Mouse (Mus musculus): ENCODE results near the gene Zfp128. TPM values are rescaled to one million over a fixed set of nuclear protein-coding genes. Genes with fewer than 3 reads are reported as not detected.
"Not testable (repeated sequence)": the region's sequence is repeated elsewhere in the genome, so short reads cannot be mapped to it uniquely, and the experiment has no call there.

Gene Zfp128
- polyA plus RNA-seq (2021): 6.0 TPM

DNA sequence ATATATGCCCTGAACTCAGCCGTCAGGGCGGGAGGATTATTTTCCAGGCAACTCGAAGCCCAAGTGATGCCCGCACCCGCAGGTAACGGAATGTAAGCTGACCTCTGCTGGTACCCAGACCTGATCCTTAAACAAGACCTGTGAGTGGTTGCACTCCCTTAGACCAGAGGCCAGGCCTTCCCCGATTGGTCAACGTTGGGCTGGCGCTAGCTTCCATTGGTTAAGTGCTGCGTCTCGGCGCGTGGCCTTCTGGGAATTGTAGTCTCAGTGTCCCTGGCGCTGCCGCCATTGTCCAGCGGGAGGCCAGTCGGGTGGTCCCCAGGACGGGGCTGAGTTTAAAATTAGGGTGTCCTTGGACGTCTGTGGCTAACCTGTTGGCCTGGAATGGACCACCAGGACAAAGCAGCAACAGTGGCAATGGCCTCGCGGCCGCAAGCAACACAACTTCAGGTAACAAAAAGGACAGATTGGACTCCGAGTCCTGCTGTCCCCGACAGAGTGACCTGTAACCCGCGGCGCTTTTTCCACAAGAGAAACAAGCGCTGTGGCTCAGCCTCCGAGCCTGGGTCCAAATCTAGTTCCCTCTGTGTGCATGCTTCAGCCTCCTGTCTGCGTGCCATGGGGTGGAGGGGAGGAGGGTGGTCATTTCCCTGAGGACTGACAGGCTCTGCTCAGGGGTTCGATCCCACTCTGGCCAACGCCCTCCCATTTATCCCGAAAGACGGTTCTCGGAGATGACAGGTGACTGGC lies at the start of gene Zfp128:
TSS of gene Zfp128 (plus strand) at position 267 of the 750 bp plus-strand sequence.
- POLR2A ChIA-PET: interaction anchor here (0.9 to 1.2 kb wide), 3 partner anchors 10 to 77 kb away, joined by 3 to 5 read pairs (median 3); no protein-coding TSS in a partner anchor
- DNase-seq (ENCODE audit: low read depth, low spot score) (peak; percentile 73), ATAC-seq (peak; percentile 100)
- H3K27me3 ChIP-seq: no peaks in the 10 kb centered on the region
- in situ Hi-C loops (cut with MboI; ENCODE audit: low pct_unique_long_range_greater_than_20kb): no loop called here
- no peak for TF ChIP-seq CTCF (IDR thresholded peaks at IDR 0.05)
- CTCF ChIA-PET: no interaction called here

DNA sequence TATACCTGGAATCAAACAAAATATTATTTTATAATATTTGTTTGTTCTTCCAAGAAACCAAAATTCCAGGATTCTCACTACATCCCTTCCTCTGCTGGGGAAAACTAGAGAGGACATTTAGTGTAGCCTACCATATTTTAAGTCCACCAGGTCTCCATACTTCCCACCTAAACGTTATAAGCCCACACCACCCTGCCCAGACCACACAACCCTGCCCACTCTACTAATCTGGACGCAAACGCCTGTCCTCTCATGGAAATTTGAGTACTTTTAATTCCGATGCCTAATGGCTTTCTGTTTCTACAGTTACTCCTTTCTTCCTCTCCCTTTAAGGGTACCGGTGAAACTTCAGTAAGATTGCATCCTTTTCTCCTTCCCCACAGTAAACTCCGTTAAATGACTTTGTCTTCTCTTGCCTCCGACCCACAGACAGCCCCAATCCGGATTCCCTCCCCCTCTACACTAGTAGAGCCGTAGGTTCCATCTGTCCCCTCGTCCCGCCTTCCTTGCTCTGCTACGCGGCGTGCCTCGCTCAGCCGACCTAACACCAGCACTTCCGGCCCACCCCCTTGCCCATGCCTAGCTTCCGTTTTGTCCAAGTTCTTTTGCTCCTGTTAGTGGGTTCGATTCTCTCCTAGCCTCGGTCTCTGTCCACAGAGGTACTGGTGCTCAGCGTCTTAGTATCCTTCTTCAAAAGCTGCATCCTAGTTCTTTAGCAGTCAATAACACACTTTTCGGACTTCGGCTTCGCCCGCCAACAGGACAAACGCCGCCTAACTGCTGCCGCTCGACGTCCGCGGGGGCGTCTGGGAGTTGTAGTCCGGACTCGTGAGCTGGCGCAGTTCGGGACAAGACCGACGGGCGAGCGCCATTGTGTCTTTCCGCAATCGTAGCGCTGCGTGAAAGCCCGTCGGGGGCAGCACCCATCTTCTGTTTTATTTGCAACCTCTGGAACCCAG lies 46.5 kb upstream of the Zfp128 start, which contains the start of gene Zfp110:
TSS of gene Zfp110 (plus strand) at position 600 of the 959 bp plus-strand sequence.
- ATAC-seq: peak; percentile 92
- H3K27me3 ChIP-seq: peaks cover 4% of the 10 kb centered on the region
- DNase-seq (ENCODE audit: low read depth, low spot score): peak; percentile 28
- in situ Hi-C loops (cut with MboI; ENCODE audit: low pct_unique_long_range_greater_than_20kb): loop anchor here (25.0 kb wide), 1 partner anchor 347 kb away; the partner anchor contains the start of gene Zfp606
- ChIA-PET POLR2A (no interaction called here), CTCF (interaction anchor here (0.5 kb wide), 1 partner anchor 590 kb away, joined by 3 read pairs; no protein-coding TSS in a partner anchor)
- no peak for TF ChIP-seq CTCF (IDR thresholded peaks at IDR 0.05)

DNA sequence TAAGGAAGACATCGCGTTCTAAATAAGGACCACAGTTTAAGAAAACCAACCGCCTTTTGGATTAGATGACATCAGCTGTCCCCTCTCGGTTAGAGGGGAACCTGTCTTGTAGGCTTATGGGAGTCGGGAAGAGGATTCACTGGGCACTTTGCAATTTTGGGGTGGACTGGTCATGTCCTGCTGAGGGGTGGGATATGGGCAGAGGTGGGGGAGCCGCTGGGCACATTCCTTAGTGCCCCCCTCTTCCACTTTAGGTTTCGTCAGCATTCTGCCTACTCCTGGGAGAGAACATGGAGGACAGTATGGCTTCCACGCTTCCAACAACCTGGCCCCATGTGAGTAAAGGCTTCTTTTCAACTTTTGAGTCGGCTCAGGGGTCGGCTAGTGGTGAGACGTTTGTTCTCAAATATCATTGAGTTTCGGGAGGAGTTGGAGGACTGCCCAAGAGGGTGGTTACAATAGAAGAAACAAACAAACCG lies 45.7 kb upstream of the Zfp128 start:
- ChIA-PET POLR2A (no interaction called here), CTCF (no interaction called here)
- TF ChIP-seq CTCF (IDR thresholded peaks at IDR 0.05): no peak
- no peak for DNase-seq (ENCODE audit: low read depth, low spot score)
- ATAC-seq: no peak
- in situ Hi-C loops (cut with MboI; ENCODE audit: low pct_unique_long_range_greater_than_20kb): loop anchor here (25.0 kb wide), 1 partner anchor 348 kb away; the partner anchor contains the start of gene Zfp606
- H3K27me3 ChIP-seq: peaks cover 4% of the 10 kb centered on the region

DNA sequence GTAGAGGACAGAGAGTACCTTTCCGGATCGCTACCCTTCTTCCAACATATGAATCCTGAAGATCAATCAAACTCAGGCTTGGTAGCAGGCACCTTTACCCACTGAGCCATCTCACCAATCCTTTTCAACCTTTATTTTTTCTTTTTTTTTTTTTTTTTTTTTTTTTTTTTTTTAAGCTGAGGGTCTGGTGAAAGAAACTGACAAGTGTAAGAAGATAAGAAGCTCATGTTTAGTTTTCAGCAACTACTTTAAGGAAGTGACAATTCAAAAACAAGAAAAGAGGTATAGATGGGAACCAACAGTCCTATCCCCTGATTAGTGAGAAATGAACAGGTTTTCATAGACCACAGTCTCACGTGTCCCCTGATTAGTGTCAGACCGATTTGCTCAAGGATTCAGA lies 45.2 kb upstream of the Zfp128 start:
- ChIA-PET POLR2A (no interaction called here), CTCF (interaction anchor here (1.2 kb wide), 1 partner anchor 13 kb away, joined by 3 read pairs; no protein-coding TSS in a partner anchor)
- DNase-seq (ENCODE audit: low read depth, low spot score) (no peak), ATAC-seq (no peak)
- TF ChIP-seq CTCF (IDR thresholded peaks at IDR 0.05): no peak
- in situ Hi-C loops (cut with MboI; ENCODE audit: low pct_unique_long_range_greater_than_20kb): loop anchor here (25.0 kb wide), 1 partner anchor 348 kb away; the partner anchor contains the start of gene Zfp606
- H3K27me3 ChIP-seq: peaks cover 4% of the 10 kb centered on the region

DNA sequence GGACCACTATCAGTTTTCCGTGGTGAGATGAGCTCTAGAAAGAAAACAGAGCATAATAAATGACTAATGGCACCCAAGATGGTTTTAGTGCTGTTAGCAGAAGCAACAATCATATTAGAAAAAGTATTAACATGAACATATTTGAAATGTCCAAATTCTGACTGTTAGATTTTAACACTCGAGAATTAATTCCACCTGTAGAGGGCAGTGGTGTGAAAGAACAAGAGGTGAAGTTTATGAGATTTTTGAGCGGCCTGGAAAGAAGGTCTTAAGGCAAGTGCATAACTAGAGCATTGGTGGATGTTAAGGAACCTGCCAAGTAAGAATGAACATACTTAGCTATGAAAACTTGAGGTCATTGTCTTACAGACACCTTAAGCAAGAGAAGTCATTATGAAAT lies 6.7 kb upstream of the Zfp128 start:
- peak; percentile 44 for TF ChIP-seq CTCF (IDR thresholded peaks at IDR 0.05)
- DNase-seq (ENCODE audit: low read depth, low spot score): no peak
- in situ Hi-C loops (cut with MboI; ENCODE audit: low pct_unique_long_range_greater_than_20kb): no loop called here

DNA sequence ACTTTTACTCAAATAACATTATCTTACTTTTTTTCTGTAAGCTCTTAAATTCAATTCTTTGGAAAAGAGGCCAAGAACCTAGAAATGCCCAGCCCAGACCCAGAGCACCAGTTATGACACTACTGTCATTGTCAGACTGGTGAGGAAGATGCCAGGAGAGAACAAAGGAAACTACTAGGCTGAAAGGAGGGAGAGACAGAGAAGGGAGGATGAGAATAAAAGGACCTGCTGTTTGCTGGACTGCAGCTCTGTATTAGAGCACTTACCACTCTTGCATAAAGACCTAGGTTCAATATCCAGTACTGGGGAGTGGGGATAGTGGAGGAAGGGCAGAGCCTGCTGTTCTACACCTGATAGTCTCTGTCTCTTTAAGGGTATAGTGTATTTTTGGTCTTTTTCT lies 941 bp upstream of the Zfp128 start:
- CTCF ChIA-PET: interaction anchor here (2.3 kb wide), 1 partner anchor 15 kb away, joined by 8 read pairs; no protein-coding TSS in a partner anchor
- TF ChIP-seq CTCF (IDR thresholded peaks at IDR 0.05): no peak
- ATAC-seq (no peak), DNase-seq (ENCODE audit: low read depth, low spot score) (no peak)
- no peaks in the 10 kb centered on the region for H3K27me3 ChIP-seq
- in situ Hi-C loops (cut with MboI; ENCODE audit: low pct_unique_long_range_greater_than_20kb): no loop called here
- POLR2A ChIA-PET: no interaction called here

More for the DNA sequence above, 6.7 kb upstream of the Zfp128 start:
- ChIA-PET POLR2A (interaction anchor here (0.6 kb wide), 1 partner anchor 233 kb away, joined by 3 read pairs; no protein-coding TSS in a partner anchor), CTCF (interaction anchor here (1.7 to 3.2 kb wide), 3 partner anchors 10 to 13 kb away, joined by 4 to 11 read pairs (median 6); no protein-coding TSS in a partner anchor)
- no peaks in the 10 kb centered on the region for H3K27me3 ChIP-seq
- no peak for ATAC-seq

DNA sequence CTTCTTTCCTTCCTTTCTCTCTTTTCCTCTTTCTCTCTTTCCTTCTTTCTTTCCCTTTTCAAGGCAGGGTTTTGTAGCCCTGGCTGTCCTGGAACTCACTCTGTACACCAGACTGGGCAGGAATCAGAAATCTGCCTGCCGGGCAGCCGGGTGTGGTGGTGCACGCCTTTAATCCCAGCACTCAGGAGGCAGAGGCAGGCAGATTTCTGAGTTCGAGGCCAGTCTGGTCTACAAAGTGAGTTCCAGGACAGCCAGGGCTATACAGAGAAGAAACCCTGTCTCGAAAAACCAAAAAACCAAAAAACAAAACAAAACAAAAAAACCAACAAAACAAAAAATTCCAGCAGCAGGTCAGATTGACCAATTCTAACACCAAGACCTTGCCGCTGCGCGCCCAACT lies 480 bp upstream of the Zfp128 start:
- in situ Hi-C loops (cut with MboI; ENCODE audit: low pct_unique_long_range_greater_than_20kb); DNase-seq (ENCODE audit: low read depth, low spot score); ATAC-seq; CTCF ChIA-PET; H3K27me3 ChIP-seq: not testable (repeated sequence)
- POLR2A ChIA-PET: interaction anchor here (0.9 to 1.1 kb wide), 2 partner anchors 16 to 78 kb away, joined by 3 read pairs; no protein-coding TSS in a partner anchor

DNA sequence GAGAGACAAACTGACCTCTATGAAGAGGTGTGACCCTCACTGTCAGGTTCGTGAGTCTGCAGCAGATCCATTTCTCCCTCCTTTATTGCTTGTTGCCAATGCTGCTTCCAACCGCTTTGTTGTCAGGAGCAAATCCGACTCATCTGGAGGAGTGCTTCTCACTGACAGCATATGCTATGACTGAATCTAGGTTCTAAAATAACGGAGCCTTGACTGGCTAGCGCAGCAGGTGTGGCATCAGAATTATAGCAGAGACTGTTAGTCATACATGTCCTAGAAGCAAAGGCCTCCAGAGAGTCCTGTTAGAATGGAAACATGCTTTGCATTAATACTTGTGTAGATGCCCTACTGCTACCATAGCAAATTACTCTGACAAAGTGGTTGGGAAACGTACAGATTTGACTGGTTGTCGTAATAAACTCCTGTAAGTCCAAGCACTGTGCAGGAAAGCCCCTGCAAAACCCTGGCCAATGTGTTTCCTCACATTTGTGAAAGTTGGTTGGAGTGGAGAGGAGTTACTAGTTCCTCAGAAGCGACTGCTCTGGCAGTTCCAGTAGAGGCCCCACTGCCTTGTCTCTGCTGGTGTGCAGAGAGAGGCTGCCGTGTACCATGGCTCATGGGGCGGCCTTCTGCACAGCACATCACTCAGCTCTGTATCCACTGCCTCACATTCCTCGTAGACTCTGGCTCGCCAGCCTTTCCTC lies 5.7 kb downstream of the Zfp128 start:
- no peak for TF ChIP-seq CTCF (IDR thresholded peaks at IDR 0.05)
- no peak for DNase-seq (ENCODE audit: low read depth, low spot score)
- H3K27me3 ChIP-seq: no peaks in the 10 kb centered on the region
- ChIA-PET POLR2A (no interaction called here), CTCF (no interaction called here)
- no peak for ATAC-seq
- in situ Hi-C loops (cut with MboI; ENCODE audit: low pct_unique_long_range_greater_than_20kb): no loop called here

DNA sequence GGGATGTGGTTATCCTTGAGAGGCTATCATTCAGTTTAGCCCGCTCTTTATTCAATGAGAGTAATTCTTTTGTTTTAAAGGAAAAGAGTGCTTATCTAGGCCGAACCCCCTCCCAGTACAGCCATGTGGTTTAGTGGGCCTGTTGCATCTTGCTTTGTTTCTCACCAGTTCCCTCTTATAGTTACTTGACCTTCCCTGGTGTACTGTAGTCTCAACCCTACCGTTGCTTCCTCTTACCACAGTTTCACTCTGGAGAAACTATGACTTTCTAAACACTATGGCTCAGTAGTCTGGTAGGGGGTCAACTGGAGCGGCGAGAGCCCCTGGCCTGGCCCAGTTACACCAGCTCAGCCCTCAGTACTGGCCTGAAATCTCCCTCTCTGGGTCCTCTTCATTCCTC lies 6.6 kb downstream of the Zfp128 start:
- H3K27me3 ChIP-seq: no peaks in the 10 kb centered on the region
- ChIA-PET CTCF (no interaction called here), POLR2A (no interaction called here)
- DNase-seq (ENCODE audit: low read depth, low spot score) (no peak), ATAC-seq (no peak)
- in situ Hi-C loops (cut with MboI; ENCODE audit: low pct_unique_long_range_greater_than_20kb): no loop called here
- no peak for TF ChIP-seq CTCF (IDR thresholded peaks at IDR 0.05)

DNA sequence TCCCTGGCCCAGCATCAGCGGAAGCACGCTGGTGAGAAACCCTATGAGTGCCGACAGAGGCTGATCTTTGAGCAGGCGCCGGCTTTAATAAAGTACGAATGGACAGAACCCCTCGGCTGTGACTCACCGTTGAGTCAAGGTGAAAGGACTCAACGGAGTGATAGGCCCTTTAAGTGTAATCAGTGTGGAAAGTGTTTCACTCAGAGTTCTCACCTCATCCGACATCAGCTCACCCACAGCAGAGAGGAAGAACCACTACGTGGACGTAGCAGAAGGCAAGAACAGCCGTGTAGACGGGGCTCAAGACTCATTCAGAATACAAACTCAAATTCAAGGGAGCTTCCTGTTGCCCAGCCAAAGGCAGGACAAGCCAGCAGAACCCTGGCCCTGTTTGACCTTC lies 10.0 kb downstream of the Zfp128 start:
- POLR2A ChIA-PET: interaction anchor here (1.7 kb wide), 1 partner anchor 9 kb away, joined by 5 read pairs; no protein-coding TSS in a partner anchor

More for the DNA sequence above, 10.0 kb downstream of the Zfp128 start:
- no peaks in the 10 kb centered on the region for H3K27me3 ChIP-seq
- in situ Hi-C loops (cut with MboI; ENCODE audit: low pct_unique_long_range_greater_than_20kb): no loop called here
- TF ChIP-seq CTCF (IDR thresholded peaks at IDR 0.05): no peak
- DNase-seq (ENCODE audit: low read depth, low spot score): no peak
- no peak for ATAC-seq
- CTCF ChIA-PET: no interaction called here
